Mouse (Mus musculus) layer of hippocampus, postnatal 10 days (tissue): Measurements from ENCODE around the gene Tmbim6. TPM values are rescaled to one million over a fixed set of nuclear protein-coding genes. Genes with fewer than 3 reads are reported as not detected.
A peak's percentile ranks its signal among the peaks of the same experiment; 100 is the strongest.
"Not testable (repeated sequence)": the region's sequence is repeated elsewhere in the genome, so short reads cannot be mapped to it uniquely, and the experiment has no call there.

ENCODE experiments used
- DNase-seq, 2 experiments: peaks; one replicate each; pipeline ENCODE4 v3.0.0; 2021; ENCODE audit warnings: low spot score in 2 of 2
- total RNA-seq, 2 experiments: library from RNA; stranded (reverse); gene quantifications; 2 replicates each; pipeline ENCODE4 v1.2.3; 2021

Gene Tmbim6
- total RNA-seq, 2 experiments from 2014 or later: 356 to 357 TPM

DNA sequence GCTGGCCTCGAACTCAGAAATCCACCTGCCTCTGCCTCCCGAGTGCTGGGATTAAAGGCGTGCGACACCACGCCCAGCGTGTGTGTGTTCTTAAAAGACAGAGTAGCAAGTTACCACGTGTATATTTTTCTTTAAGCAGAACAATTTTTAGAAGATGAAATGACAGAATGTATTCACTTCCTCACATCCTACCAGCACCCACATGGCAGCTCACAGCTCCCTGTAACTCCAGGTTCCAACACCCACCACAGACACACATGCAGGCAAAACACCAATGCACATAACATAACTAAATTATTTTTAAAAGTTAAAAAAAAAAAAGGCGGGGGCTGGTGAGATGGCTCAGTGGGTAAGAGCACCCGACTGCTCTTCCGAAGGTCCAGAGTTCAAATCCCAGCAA lies 53.5 kb downstream of the Tmbim6 start:
- DNase-seq: not testable (repeated sequence)

DNA sequence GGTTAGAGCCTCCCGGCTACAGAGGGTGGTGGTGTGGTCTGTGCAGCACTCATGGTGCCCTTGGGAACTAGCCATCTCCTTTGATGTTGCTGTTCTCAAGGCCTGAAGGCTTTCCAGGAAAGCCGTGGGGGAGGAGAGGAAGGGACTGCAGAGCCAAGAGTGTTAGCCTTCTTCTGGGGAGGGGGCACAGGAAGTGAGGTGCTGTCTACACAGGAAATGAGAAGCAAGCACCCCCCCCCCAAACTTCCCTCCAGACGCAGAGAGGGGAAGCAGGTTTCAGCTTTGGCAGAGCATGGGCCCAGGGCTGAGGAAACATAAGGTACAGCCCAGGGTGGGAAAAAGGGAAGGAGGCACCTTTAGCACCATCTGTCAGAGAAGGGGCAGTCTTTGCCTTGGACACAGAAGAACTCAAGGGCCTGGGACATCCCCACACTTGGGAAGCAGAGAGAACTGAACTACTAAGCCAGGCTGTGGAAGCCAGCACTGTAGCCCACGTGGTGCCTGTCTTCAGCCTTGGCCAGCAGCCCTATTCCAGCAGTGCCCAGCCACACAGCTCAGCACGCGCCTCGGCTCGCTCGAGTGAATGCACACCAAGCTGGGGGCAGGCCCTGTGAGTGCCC lies 56.6 kb downstream of the Tmbim6 start:
- peak; percentile 64 to 73 for DNase-seq

GRCm38 (mm10) chr15:99449751-99450280 lies 57.1 kb downstream of the Tmbim6 start:
- DNase-seq: no peak

- DNase-seq: no peak
These were observed 60.6 kb downstream of the Tmbim6 start for GRCm38 (mm10) chr15:99453153-99453900.

DNA sequence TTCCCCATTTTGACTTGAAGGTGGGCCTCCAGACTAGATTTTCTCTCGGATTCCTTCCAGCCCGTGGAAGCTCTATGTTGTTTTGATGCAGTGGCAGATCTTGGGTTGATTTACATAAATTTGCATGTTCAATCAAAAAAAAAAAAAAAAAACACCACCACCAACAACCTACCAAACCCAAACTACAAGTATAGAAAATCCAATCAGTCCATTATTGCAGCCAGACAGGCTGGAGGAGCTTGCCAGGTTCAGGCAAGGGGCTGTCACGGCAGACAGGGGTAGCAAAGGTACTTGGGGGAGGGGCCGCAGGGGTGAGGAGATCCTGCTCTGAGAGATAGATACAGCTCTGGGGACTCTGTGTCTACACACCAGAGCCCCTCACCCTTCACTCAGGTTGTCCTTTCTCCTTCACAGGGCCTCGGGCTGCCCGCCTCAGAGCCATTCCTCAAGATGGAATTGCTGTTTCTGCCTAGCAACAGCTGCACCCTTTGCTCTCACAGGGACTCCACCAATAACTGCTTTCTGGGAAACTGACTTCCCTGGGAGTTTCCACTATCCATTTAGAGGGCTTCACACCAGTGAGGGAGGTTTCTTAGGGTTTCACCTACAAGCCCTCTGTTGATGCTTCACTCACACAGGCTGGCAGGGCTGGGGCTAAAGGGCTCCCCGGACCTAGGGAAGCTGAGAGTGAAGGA lies 62.0 kb downstream of the Tmbim6 start:
- no peak for DNase-seq

GRCm38 (mm10) chr15:99455415-99455814 lies 62.7 kb downstream of the Tmbim6 start:
- no peak for DNase-seq

- peak in 1 of 2 experiments; percentile 38 for DNase-seq
These were observed 63.8 kb downstream of the Tmbim6 start for GRCm38 (mm10) chr15:99456338-99456962.

DNA sequence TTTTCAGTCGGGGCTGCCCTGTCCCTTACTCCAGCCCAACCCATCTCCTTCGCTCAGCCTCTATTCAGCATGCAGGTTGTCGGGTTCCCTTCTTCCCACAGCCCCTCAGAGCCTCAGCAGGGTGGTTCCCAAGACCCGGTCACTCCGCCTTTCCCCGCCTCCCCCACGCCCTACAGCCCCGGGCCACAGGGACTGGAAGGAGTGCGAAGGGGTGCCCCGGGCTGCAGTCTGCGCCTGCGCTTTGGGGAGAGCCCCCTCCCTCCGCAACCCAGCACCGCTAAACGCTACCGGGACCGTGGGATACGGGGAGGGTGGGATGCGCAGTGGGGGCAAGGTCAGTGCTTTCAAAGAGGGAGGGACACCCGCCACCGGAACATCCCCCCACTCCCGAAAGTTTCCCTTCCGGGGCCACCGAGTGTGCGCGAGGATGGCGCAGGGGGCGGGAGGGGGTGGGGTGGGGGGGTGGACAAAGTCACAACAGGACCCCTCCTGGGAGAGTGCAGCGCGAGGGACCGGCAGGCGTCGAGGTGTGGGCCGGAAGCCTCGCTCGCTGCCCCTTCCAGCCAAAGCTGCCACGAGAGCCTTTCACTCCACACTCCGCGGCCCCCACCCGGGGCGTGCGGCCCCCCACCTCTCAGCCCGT lies 64.4 kb downstream of the Tmbim6 start:
- peak; percentile 67 to 76 for DNase-seq

- peak; percentile 85 to 92 for DNase-seq
These were observed 65.1 kb downstream of the Tmbim6 start, which contains the start of gene Nckap5l for GRCm38 (mm10) chr15:99457606-99458401. Gene Nckap5l (minus strand): TSS chr15:99457748.

Other genes starting within 250 kb of the Tmbim6 start
- gene Kcnh3, start 168.0 kb upstream of the Tmbim6 start, total RNA-seq: 100 to 1,000 TPM in 1 of 2 experiments, 10 to 100 TPM in 1; 91.5 to 105 TPM
- gene Mcrs1, start 140.9 kb upstream of the Tmbim6 start, total RNA-seq: 100 to 1,000 TPM in 1 of 2 experiments, 10 to 100 TPM in 1; 96.8 to 100 TPM
- 100 to 1,000 TPM in 1 of 2 experiments, 10 to 100 TPM in 1; 85.8 to 105 TPM for gene Prpf40b, start 97.8 kb upstream of the Tmbim6 start, total RNA-seq
- 1 to 10 TPM; 2.0 to 2.1 TPM for gene Fam186b, start 97.0 kb upstream of the Tmbim6 start, total RNA-seq
- 10 to 100 TPM; 13.8 to 18.0 TPM for gene Fmnl3, start 22.4 kb upstream of the Tmbim6 start, total RNA-seq
- 10 to 100 TPM; 32.5 to 38.1 TPM for gene Nckap5l, start 64.9 kb downstream of the Tmbim6 start, total RNA-seq
- gene Bcdin3d, start 81.8 kb downstream of the Tmbim6 start, total RNA-seq: 1 to 10 TPM; 5.1 to 5.5 TPM
- 100 to 1,000 TPM in 1 of 2 experiments, 10 to 100 TPM in 1; 98.1 to 101 TPM for gene Faim2, start 135.3 kb downstream of the Tmbim6 start, total RNA-seq
- not detected for gene Aqp2, start 186.2 kb downstream of the Tmbim6 start, total RNA-seq
- under 1 TPM; 0.32 to 0.62 TPM for gene Aqp5, start 197.9 kb downstream of the Tmbim6 start, total RNA-seq
- gene Aqp6, start 208.5 kb downstream of the Tmbim6 start, total RNA-seq: not detected